Mouse (Mus musculus): ENCODE results near the gene Ptprr. TPM values are rescaled to one million over a fixed set of nuclear protein-coding genes. Genes with fewer than 3 reads are reported as not detected.
A peak's percentile ranks its signal among the peaks of the same experiment; 100 is the strongest.

Gene Ptprr
- polyA plus RNA-seq, 1 experiment from 2014 or later, result 21.5 TPM

DNA sequence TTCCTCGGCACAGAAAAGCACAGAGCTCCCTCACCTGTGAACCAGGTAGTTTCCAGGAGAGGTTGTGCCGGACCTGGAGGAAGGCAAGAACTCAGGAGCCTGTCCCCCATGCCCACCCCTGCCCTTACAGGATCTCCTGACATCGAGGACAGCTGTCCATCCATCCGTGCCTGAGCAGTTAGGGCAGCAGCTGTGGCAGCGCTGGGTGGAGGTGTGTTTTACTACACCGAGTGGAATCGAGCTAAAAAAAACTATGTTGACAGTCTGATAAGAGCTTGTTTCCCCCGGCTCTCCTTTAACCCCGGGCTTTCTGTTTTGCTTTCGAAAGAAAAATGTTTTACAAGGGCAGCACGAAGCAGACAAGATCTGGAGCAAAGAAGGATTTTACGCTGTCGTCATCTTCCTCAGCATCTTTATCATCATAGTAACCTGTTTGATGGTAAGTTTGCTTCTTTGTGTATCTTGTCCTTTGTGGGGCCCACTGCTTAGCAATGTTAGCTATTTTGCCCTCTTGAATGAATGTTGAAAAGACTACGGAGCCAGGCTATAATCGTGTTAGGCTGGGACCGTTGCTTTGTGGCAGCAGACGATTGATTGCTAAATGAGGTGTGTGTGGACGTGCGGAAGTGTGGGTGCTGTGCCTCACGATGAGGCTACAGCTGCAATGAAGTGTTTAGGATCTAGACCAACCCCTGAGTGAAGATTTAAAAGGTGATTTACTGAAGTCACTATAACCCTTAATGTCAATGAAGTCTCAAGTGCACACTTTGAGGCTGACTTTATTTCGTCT, 159.6 kb downstream of the Ptprr start:
- DNase-seq (ENCODE audit: low spot score) (no peak), ATAC-seq (ENCODE audit: low FRiP score) (no peak)
- Histone ChIP-seq H3K9me3 (ENCODE audit: control insufficient read depth, low read length) (no peaks in the 10 kb centered on the region), H3K4me2 (replicated peaks) (peak overlapping the region; percentile 13; the same call in 1 of the 2 replicates), H3K9ac (no peak overlapping the region), H3K27me3 (ENCODE audit: control insufficient read depth, insufficient read depth, low read length) (no peaks in the 10 kb centered on the region), H3K36me3 (replicated peaks; ENCODE audit: control insufficient read depth, insufficient read depth) (no peaks in the 10 kb centered on the region), H3K4me3 (replicated peaks; ENCODE audit: low read length) (no peak overlapping the region), H3K27ac (no peak overlapping the region), H3K4me1 (replicated peaks; ENCODE audit: control insufficient read depth, insufficient read depth, low read length) (0 out of 2 replicates have a peak, but pooled peaks cover 3% of the 10 kb centered on the region)
- 37% methylated on average over 21 of the region's 21 CpGs for WGBS

- Histone ChIP-seq H3K9ac (no peak overlapping the region), H3K36me3 (replicated peaks; ENCODE audit: control insufficient read depth, insufficient read depth) (no peaks in the 10 kb centered on the region), H3K9me3 (ENCODE audit: control insufficient read depth, low read length) (no peaks in the 10 kb centered on the region), H3K4me2 (replicated peaks) (no peak overlapping the region), H3K4me3 (replicated peaks; ENCODE audit: low read length) (no peak overlapping the region), H3K4me1 (replicated peaks; ENCODE audit: control insufficient read depth, insufficient read depth, low read length) (0 out of 2 replicates have a peak, but pooled peaks cover 3% of the 10 kb centered on the region), H3K27ac (no peak overlapping the region), H3K27me3 (ENCODE audit: control insufficient read depth, insufficient read depth, low read length) (no peaks in the 10 kb centered on the region)
- 86% methylated on average over 5 of the region's 5 CpGs for WGBS
- ATAC-seq (ENCODE audit: low FRiP score) (no peak), DNase-seq (ENCODE audit: low spot score) (no peak)
These were observed 163.2 kb downstream of the Ptprr start for GRCm38 (mm10) chr10:116181235-116181634.

DNA sequence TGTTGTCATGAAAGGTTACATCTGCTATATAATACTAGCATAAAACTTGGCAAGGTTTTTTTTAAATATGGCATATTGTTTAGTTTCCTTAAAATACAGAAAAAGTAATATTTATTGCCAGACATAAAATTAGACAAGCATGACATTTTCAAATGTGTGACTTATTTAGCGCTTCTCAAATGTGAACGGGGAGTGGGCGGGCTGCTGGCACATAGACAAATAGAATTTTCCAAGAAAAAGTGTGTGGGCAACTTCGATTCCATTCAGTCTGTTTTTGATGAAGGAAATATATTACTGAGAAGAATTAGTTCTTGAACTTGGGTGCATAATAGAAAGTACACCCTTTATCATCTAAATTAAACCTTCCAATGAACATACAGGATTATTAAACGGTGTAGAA, 164.2 kb downstream of the Ptprr start:
- DNase-seq (ENCODE audit: low spot score), result no peak
- ATAC-seq (ENCODE audit: low FRiP score), result no peak

GRCm38 (mm10) chr10:116183258-116183657, 165.2 kb downstream of the Ptprr start:
- Histone ChIP-seq H3K27me3 (ENCODE audit: control insufficient read depth, insufficient read depth, low read length) (no peaks in the 10 kb centered on the region), H3K9me3 (ENCODE audit: control insufficient read depth, low read length) (no peaks in the 10 kb centered on the region), H3K27ac (no peak overlapping the region), H3K4me1 (replicated peaks; ENCODE audit: control insufficient read depth, insufficient read depth, low read length) (no peaks in the 10 kb centered on the region), H3K36me3 (replicated peaks; ENCODE audit: control insufficient read depth, insufficient read depth) (no peaks in the 10 kb centered on the region), H3K9ac (no peak overlapping the region), H3K4me2 (replicated peaks) (no peak overlapping the region), H3K4me3 (replicated peaks; ENCODE audit: low read length) (no peak overlapping the region)
- ATAC-seq (ENCODE audit: low FRiP score), result no peak
- no peak for DNase-seq (ENCODE audit: low spot score)
- WGBS, result 82% methylated on average over 3 of the region's 3 CpGs

More for the DNA sequence above, 164.2 kb downstream of the Ptprr start:
- H3K4me1 ChIP-seq (replicated peaks; ENCODE audit: control insufficient read depth, insufficient read depth, low read length), result 0 out of 2 replicates have a peak, but pooled peaks cover 3% of the 10 kb centered on the region
- no peak overlapping the region for H3K4me2 ChIP-seq (replicated peaks)
- 90% methylated on average over 5 of the region's 5 CpGs for WGBS
- H3K27me3 ChIP-seq (ENCODE audit: control insufficient read depth, insufficient read depth, low read length), result no peaks in the 10 kb centered on the region
- H3K36me3 ChIP-seq (replicated peaks; ENCODE audit: control insufficient read depth, insufficient read depth), result no peaks in the 10 kb centered on the region
- H3K9me3 ChIP-seq (ENCODE audit: control insufficient read depth, low read length), result no peaks in the 10 kb centered on the region
- H3K9ac ChIP-seq, result no peak overlapping the region
- H3K4me3 ChIP-seq (replicated peaks; ENCODE audit: low read length), result no peak overlapping the region
- no peak overlapping the region for H3K27ac ChIP-seq

DNA sequence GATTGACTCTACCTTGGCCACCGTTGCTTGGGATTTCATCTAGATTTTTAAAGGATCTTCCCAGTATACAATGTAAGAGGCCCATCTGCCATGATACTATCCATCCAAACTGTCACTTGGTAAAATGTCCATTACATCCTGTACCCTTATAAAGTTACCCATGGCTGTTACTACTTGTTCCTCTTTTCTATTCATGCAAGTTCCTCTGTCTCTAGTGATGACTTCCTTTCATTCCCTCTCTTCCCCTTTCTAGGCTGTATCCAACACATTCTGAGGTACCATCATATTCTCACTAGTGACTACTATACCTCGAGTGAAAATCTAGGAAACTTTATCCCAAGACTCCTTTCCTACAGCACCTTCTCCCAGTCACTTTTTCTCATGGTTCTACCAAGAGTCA, 173.7 kb downstream of the Ptprr start:
- no peaks in the 10 kb centered on the region for H3K9me3 ChIP-seq (ENCODE audit: control insufficient read depth, low read length)
- 81% methylated on average over 2 of the region's 2 CpGs for WGBS
- H3K4me2 ChIP-seq (replicated peaks), result no peak overlapping the region
- no peaks in the 10 kb centered on the region for H3K36me3 ChIP-seq (replicated peaks; ENCODE audit: control insufficient read depth, insufficient read depth)
- ATAC-seq (ENCODE audit: low FRiP score) (no peak), DNase-seq (ENCODE audit: low spot score) (no peak)
- no peak overlapping the region for H3K4me3 ChIP-seq (replicated peaks; ENCODE audit: low read length)
- H3K4me1 ChIP-seq (replicated peaks; ENCODE audit: control insufficient read depth, insufficient read depth, low read length), result no peaks in the 10 kb centered on the region
- no peaks in the 10 kb centered on the region; the same call in 1 of the 2 replicates for H3K27me3 ChIP-seq (ENCODE audit: control insufficient read depth, insufficient read depth, low read length)
- H3K27ac ChIP-seq, result no peak overlapping the region
- H3K9ac ChIP-seq, result no peak overlapping the region

- H3K9me3 ChIP-seq (ENCODE audit: control insufficient read depth, low read length), result no peaks in the 10 kb centered on the region
- no peak overlapping the region for H3K4me2 ChIP-seq (replicated peaks)
- H3K9ac ChIP-seq, result no peak overlapping the region
- no peaks in the 10 kb centered on the region for H3K4me1 ChIP-seq (replicated peaks; ENCODE audit: control insufficient read depth, insufficient read depth, low read length)
- no peaks in the 10 kb centered on the region; the same call in 1 of the 2 replicates for H3K27me3 ChIP-seq (ENCODE audit: control insufficient read depth, insufficient read depth, low read length)
- H3K27ac ChIP-seq, result no peak overlapping the region
- WGBS, result 86% methylated on average over 8 of the region's 8 CpGs
- DNase-seq (ENCODE audit: low spot score) (no peak), ATAC-seq (ENCODE audit: low FRiP score) (no peak)
- H3K4me3 ChIP-seq (replicated peaks; ENCODE audit: low read length), result no peak overlapping the region
- no peaks in the 10 kb centered on the region for H3K36me3 ChIP-seq (replicated peaks; ENCODE audit: control insufficient read depth, insufficient read depth)
These were observed 174.3 kb downstream of the Ptprr start for GRCm38 (mm10) chr10:116192293-116192692.

DNA sequence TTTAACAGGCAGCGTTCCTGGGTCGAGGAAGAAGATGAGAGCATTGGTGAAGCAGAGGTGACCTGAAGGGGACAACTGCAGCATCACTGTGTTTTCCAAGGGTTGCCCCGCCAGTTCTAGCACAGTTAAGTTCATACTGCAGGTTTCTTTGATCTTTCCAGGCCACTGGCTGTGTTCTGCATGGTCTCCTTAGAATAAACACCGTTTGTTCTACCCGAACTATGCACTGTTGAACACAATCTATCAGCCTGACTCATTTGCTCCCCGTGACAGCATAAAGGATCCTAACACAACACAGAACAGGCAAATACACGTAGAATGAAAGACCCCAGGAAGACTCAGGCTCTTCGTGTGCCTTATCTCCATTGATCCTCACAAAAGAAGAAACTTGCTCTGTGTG, 176.4 kb downstream of the Ptprr start:
- Histone ChIP-seq H3K9ac (no peak overlapping the region), H3K9me3 (ENCODE audit: control insufficient read depth, low read length) (no peaks in the 10 kb centered on the region), H3K27me3 (ENCODE audit: control insufficient read depth, insufficient read depth, low read length) (no peaks in the 10 kb centered on the region; the same call in 1 of the 2 replicates), H3K4me3 (replicated peaks; ENCODE audit: low read length) (no peak overlapping the region), H3K36me3 (replicated peaks; ENCODE audit: control insufficient read depth, insufficient read depth) (no peaks in the 10 kb centered on the region), H3K27ac (no peak overlapping the region), H3K4me2 (replicated peaks) (no peak overlapping the region), H3K4me1 (replicated peaks; ENCODE audit: control insufficient read depth, insufficient read depth, low read length) (no peaks in the 10 kb centered on the region)
- WGBS, result 38% methylated on average over 8 of the region's 8 CpGs
- DNase-seq (ENCODE audit: low spot score) (no peak), ATAC-seq (ENCODE audit: low FRiP score) (no peak)

DNA sequence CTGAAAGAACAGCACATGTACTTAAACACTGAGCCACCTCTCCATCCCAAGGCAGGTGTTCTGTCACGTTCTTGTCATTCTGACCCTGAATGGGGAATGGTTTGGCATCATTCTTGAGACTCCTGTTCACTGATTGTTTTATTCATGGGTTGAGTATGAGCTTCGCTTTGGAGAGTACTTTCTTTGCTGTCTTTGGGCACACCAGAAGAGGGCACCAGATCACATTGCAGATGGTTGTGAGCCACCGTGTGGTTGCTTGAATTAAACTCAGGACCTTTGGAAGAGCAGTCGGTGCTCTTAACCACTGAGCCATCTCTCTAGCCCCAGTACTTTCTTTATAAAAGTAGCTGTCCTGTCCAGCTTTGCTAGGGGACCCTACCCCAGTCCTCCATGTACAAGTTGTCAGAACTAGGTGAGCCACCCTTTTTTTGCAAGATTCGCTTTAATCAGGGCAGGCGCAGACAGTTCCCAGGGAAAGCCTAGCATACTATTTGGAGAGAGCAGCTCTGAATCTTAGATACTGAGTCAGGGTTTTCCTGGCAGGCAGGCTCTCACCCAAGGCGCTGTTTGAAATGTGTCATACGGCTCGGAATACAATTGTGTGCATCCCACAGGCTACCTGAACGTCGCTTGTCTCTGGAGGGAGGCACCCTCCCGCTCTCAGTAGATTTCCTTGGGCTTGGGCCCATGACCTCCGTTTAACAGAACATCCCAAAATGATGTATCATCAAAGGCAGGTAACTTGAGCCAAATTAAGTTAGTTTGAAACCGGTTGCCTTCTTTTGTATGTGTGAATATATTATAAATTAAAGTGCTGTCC, 178.8 kb downstream of the Ptprr start:
- ATAC-seq (ENCODE audit: low FRiP score) (peak; percentile 32; the same call in 1 of the 2 replicates), DNase-seq (ENCODE audit: low spot score) (peak; percentile 40)
- H3K27ac ChIP-seq, result no peak overlapping the region
- no peak overlapping the region for H3K4me3 ChIP-seq (replicated peaks; ENCODE audit: low read length)
- no peaks in the 10 kb centered on the region for H3K9me3 ChIP-seq (ENCODE audit: control insufficient read depth, low read length)
- no peaks in the 10 kb centered on the region for H3K4me1 ChIP-seq (replicated peaks; ENCODE audit: control insufficient read depth, insufficient read depth, low read length)
- WGBS, result 21% methylated on average over 14 of the region's 14 CpGs
- H3K9ac ChIP-seq, result no peak overlapping the region
- no peaks in the 10 kb centered on the region for H3K36me3 ChIP-seq (replicated peaks; ENCODE audit: control insufficient read depth, insufficient read depth)
- H3K27me3 ChIP-seq (ENCODE audit: control insufficient read depth, insufficient read depth, low read length), result no peaks in the 10 kb centered on the region; the same call in 1 of the 2 replicates
- H3K4me2 ChIP-seq (replicated peaks), result peak overlapping the region; percentile 34

GRCm38 (mm10) chr10:116197416-116197939, 179.5 kb downstream of the Ptprr start:
- H3K36me3 ChIP-seq (replicated peaks; ENCODE audit: control insufficient read depth, insufficient read depth), result no peaks in the 10 kb centered on the region
- H3K4me1 ChIP-seq (replicated peaks; ENCODE audit: control insufficient read depth, insufficient read depth, low read length), result no peaks in the 10 kb centered on the region
- peak overlapping the region; percentile 34 for H3K4me2 ChIP-seq (replicated peaks)
- ATAC-seq (ENCODE audit: low FRiP score), result peak; percentile 61; the same call in 1 of the 2 replicates
- DNase-seq (ENCODE audit: low spot score), result peak; percentile 88
- WGBS, result 13% methylated on average over 4 of the region's 4 CpGs
- H3K9ac ChIP-seq, result no peak overlapping the region
- H3K27ac ChIP-seq, result no peak overlapping the region
- H3K4me3 ChIP-seq (replicated peaks; ENCODE audit: low read length), result no peak overlapping the region
- no peaks in the 10 kb centered on the region for H3K27me3 ChIP-seq (ENCODE audit: control insufficient read depth, insufficient read depth, low read length)
- H3K9me3 ChIP-seq (ENCODE audit: control insufficient read depth, low read length), result no peaks in the 10 kb centered on the region

Measured in hindbrain, embryonic 14.5 days (tissue).